Mouse (Mus musculus) embryonic stem cell, embryonic (primary cell): ENCODE data around the gene Arvcf.

Experiments used
- CTCF ChIA-PET, 4 experiments: fragments of 300-600 bp in 2 of 4; fragments of 350-600 bp in 2 of 4; sonication (Branson Sonifier 250); formaldehyde crosslinking; loops; one replicate each; lab custom pipeline; 2022; ENCODE audit warnings: inconsistent platforms in 2 of 4; lab: Charles Lee
- POLR2A ChIA-PET, 4 experiments: fragments of 300-600 bp in 2 of 4; fragments of 350-600 bp in 2 of 4; sonication (Branson Sonifier 250); formaldehyde crosslinking; loops; one replicate each; lab custom pipeline; 2022; ENCODE audit warnings: antibody characterized with exemption in 4 of 4, inconsistent platforms in 1 of 4; lab: Charles Lee

Arvcf gene

GRCm38 (mm10) chr16:18405876-18406275, 57.9 kb downstream of the Arvcf start:
- ChIA-PET POLR2A (interaction anchor here in 2 of 4 experiments (0.8 to 3.1 kb wide), 12 partner anchors 9 to 158 kb away, joined by 3 to 10 read pairs (median 5); partner anchors contain the start of genes Ranbp1 (in 1 of the 2) and Trmt2a (in 1 of the 2)), CTCF (interaction anchor here (0.5 to 2.9 kb wide), 18 partner anchors 8 to 226 kb away, joined by 3 to 19 read pairs (median 4); partner anchors contain the start of genes Arvcf (in 3 of the 4), Tango2 (in 3 of the 4) and Txnrd2 (in 1 of the 4))

GRCm38 (mm10) chr16:18406293-18406692, 58.3 kb downstream of the Arvcf start:
- ChIA-PET CTCF (interaction anchor here (0.5 to 2.9 kb wide), 21 partner anchors 9 to 225 kb away, joined by 3 to 19 read pairs (median 4); partner anchors contain the start of genes Arvcf (in 3 of the 4), Tango2 (in 3 of the 4) and Txnrd2 (in 1 of the 4)), POLR2A (interaction anchor here in 3 of 4 experiments (0.6 to 3.1 kb wide), 14 partner anchors 9 to 158 kb away, joined by 3 to 10 read pairs (median 4); partner anchors contain the start of genes Ranbp1 (in 1 of the 3) and Trmt2a (in 1 of the 3))

DNA sequence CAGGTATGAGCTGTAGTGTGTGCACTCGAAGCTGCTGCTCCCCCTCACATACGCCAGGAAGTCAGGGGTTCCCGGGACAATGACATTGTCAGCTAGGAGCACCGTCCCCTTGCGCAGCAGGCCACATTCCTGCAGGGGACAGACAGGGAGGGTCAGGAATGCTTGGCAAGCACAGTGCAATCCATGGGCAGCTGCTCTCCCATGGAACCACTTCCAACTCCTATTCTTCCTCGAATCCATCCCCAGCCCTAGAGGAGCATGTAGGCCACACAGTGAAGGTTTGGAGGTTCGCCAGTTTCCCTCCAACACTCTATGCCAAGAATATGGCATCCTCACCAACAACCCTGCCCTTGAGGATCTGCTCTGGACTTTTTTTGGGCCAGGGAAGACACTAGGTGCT, 59.9 kb downstream of the Arvcf start:
- ChIA-PET POLR2A (interaction anchor here in 3 of 4 experiments (0.7 to 1.7 kb wide), 14 partner anchors 8 to 429 kb away, joined by 3 to 7 read pairs (median 4); partner anchors contain the start of genes 2510002D24Rik (in 1 of the 3), Arvcf (in 1 of the 3), Gm28539 (in 1 of the 3) and Tango2 (in 1 of the 3)), CTCF (interaction anchor here (0.6 to 1.0 kb wide), 6 partner anchors 36 to 147 kb away, joined by 3 to 5 read pairs (median 3); partner anchors contain the start of genes Arvcf (in 1 of the 4) and Tango2 (in 1 of the 4))

GRCm38 (mm10) chr16:18409776-18410175, 61.8 kb downstream of the Arvcf start:
- POLR2A ChIA-PET, result interaction anchor here in 2 of 4 experiments (1.0 to 1.2 kb wide), 2 partner anchors 14 to 66 kb away, joined by 3 to 5 read pairs; no protein-coding TSS in a partner anchor
- CTCF ChIA-PET, result no interaction called here

GRCm38 (mm10) chr16:18410418-18410817, 62.4 kb downstream of the Arvcf start:
- CTCF ChIA-PET, result no interaction called here
- POLR2A ChIA-PET, result interaction anchor here in 3 of 4 experiments (1.0 to 1.6 kb wide), 3 partner anchors 18 to 67 kb away, joined by 3 to 4 read pairs (median 3); no protein-coding TSS in a partner anchor

- POLR2A ChIA-PET, result interaction anchor here in 2 of 4 experiments (1.1 to 1.6 kb wide), 2 partner anchors 19 kb away, joined by 3 to 4 read pairs; no protein-coding TSS in a partner anchor
- CTCF ChIA-PET, result no interaction called here
These were observed 63.2 kb downstream of the Arvcf start for GRCm38 (mm10) chr16:18411026-18411649.

DNA sequence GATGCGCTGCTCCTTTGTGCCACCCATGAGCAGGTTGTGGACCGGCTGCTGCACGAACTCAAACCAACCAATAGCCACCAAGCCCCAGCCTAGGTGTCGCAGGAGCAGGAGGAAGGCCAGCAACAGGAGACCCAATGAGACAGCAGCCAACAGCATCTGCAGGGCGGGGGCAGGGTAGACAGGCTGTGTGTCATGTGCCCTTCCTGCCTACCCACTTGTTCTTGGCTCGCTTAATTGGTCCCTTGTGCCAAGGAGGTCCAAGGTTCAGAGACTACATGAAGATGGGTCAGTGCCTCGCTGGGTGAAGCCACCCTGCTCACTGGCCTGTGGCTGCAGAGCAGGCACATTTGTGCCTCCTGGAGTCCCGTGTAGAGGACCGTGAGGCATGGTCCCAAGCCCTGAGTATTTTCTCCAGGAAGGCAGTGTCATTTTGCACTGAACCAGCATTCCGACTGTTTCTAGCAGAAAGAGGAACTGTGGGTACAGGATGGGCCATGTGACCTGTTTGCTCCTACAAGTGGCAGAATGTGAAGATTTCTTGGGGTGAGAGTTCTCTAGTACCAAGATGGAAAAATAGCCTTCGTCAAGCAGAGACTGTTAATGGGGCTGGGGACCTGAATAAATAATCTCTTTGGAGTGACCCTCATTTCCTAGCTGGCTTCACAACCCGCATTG, 64.0 kb downstream of the Arvcf start:
- ChIA-PET CTCF (no interaction called here), POLR2A (interaction anchor here in 2 of 4 experiments (0.7 to 2.3 kb wide), 7 partner anchors 12 to 577 kb away, joined by 3 to 7 read pairs (median 4); partner anchors contain the start of genes Arvcf (in 1 of the 2) and Tango2 (in 1 of the 2))

- CTCF ChIA-PET, result interaction anchor here in 2 of 4 experiments (0.6 to 1.0 kb wide), 3 partner anchors 54 to 118 kb away, joined by 3 to 5 read pairs (median 3); no protein-coding TSS in a partner anchor
- POLR2A ChIA-PET, result interaction anchor here in 3 of 4 experiments (0.6 to 2.3 kb wide), 12 partner anchors 10 to 579 kb away, joined by 3 to 7 read pairs (median 4); partner anchors contain the start of genes Arvcf (in 1 of the 3) and Tango2 (in 1 of the 3)
These were observed 65.2 kb downstream of the Arvcf start for GRCm38 (mm10) chr16:18413032-18413816.

- CTCF ChIA-PET, result interaction anchor here (0.6 to 2.0 kb wide), 10 partner anchors 9 to 272 kb away, joined by 3 to 8 read pairs (median 4); partner anchors contain the start of gene Txnrd2 (in 1 of the 4)
- POLR2A ChIA-PET, result interaction anchor here in 3 of 4 experiments (0.5 to 3.7 kb wide), 32 partner anchors 8 to 423 kb away, joined by 3 to 20 read pairs (median 4); partner anchors contain the start of genes Arvcf (in 1 of the 3), Cldn5 (in 1 of the 3), Ranbp1 (in 1 of the 3) and Tango2 (in 1 of the 3)
These were observed 68.2 kb downstream of the Arvcf start for GRCm38 (mm10) chr16:18416094-18416761.

DNA sequence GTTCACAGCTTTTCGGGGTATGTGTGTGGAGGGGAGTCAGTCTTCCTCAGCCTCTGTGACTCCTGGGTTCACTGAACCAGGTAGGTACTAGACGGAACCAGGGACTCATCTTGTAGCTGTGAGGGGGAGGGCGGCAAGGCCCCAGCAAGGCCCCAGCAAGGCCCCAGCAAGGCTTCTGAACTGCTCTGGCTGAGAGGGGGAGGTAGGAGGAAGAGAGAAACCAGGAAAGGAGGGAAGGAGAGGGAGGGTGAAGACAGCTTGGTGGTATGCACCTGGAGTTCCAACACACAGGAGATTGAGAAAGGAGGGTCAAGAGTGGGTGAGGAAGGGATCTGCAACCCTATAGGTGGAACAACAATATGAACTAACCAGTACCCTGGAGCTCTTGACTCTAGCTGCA, 68.9 kb downstream of the Arvcf start:
- CTCF ChIA-PET, result interaction anchor here in 2 of 4 experiments (0.8 to 2.0 kb wide), 9 partner anchors 9 to 72 kb away, joined by 3 to 8 read pairs (median 3); partner anchors contain the start of gene Txnrd2 (in 1 of the 2)
- POLR2A ChIA-PET, result interaction anchor here in 3 of 4 experiments (0.5 to 3.7 kb wide), 33 partner anchors 9 to 1489 kb away, joined by 3 to 20 read pairs (median 4); partner anchors contain the start of genes Arvcf (in 1 of the 3), Cldn5 (in 1 of the 3), Ranbp1 (in 1 of the 3) and Tango2 (in 1 of the 3)

DNA sequence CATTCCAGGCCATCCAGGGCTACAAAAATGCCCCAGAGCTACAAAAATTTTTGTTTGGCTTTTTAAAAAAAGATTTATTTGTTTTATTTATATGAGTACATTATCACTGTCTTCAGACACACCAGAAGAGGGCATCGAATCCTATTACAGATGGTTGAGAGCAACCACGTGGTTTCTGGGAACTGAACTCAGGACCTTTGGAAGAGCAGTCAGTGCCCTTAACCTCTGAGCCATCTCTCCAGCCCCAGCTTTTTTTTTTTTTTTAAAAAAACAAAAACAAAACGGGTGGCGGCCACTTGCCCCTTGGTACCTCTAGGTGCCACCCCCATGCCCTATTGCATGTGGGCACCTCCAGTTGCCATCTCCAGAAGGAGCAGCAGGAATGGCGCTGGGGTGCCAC, 69.5 kb downstream of the Arvcf start:
- POLR2A ChIA-PET, result interaction anchor here in 2 of 4 experiments (0.6 to 3.7 kb wide), 16 partner anchors 8 to 1489 kb away, joined by 3 to 20 read pairs (median 4); partner anchors contain the start of genes Ranbp1 (in 1 of the 2), Trmt2a (in 1 of the 2) and Txnrd2 (in 1 of the 2)
- CTCF ChIA-PET, result interaction anchor here in 2 of 4 experiments (1.0 to 2.0 kb wide), 4 partner anchors 11 to 73 kb away, joined by 3 to 8 read pairs (median 4); no protein-coding TSS in a partner anchor

DNA sequence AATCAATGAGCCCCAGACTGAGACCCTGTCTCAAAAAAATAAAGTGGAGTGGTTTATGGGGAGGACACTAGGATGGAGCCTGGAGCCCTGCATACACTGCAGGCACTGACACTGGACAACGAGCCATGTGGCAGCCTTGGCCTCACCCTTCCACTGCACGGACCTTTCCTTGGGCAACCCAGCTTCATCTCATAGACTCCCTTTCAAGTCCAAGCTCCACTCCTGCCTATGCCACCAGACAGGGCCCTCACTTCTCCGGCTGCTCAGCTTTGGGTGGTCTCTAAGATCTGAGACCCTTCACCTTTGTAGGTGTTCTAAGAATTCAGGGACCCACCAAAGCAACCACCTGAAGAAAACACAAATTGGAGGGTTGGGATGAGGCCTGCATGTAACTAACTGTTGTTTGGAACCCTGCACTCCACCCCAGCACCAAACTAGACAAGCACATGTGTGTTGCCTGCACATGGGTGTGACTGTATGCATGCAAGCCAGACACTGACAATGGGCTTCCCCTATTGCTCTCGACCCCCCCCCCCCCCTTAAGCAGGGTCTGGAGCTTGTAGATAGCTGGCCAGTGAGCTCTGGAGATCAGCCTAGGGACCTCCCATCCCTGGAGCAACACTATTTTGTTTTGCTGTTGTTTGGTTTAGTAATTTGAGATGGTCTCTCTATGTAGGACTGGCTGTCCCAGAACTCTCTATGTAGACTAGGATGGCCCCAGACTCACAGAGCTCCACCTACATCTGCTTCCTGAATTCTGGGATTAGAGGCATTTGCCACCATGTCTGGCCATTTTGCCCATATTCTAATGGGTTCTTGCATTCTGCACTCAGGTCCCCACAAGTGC, 71.0 kb downstream of the Arvcf start:
- POLR2A ChIA-PET, result interaction anchor here in 3 of 4 experiments (0.5 to 1.4 kb wide), 11 partner anchors 15 to 336 kb away, joined by 3 to 6 read pairs (median 3); no protein-coding TSS in a partner anchor
- CTCF ChIA-PET, result interaction anchor here (0.5 to 1.4 kb wide), 13 partner anchors 13 to 1506 kb away, joined by 3 to 9 read pairs (median 3); partner anchors contain the start of genes Arvcf (in 1 of the 4) and Tango2 (in 1 of the 4)

GRCm38 (mm10) chr16:18419603-18420026, 71.6 kb downstream of the Arvcf start:
- ChIA-PET POLR2A (interaction anchor here in 2 of 4 experiments (0.5 to 1.4 kb wide), 7 partner anchors 26 to 336 kb away, joined by 3 to 4 read pairs (median 3); no protein-coding TSS in a partner anchor), CTCF (interaction anchor here (0.5 to 1.4 kb wide), 12 partner anchors 13 to 1506 kb away, joined by 3 to 9 read pairs (median 3); no protein-coding TSS in a partner anchor)

DNA sequence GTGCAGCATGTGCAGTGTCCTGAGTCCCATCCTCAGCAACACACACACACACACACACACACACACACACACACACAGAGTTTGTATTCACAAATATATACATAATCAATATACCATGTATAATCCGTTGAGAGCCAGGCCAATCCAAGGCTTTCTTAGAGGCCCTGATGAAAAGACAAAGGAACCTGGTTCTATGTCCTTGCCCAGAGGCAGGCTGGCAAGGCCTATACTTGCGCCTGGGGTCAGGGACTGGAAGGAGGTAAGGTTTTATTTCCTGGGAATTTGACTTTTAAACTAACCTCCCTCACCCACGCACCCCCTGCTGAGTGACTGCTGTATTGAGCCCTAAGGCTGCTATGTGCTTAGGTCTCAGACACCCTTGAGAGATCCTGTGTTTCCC, 72.6 kb downstream of the Arvcf start:
- ChIA-PET CTCF (no interaction called here), POLR2A (interaction anchor here in 2 of 4 experiments (0.6 to 0.7 kb wide), 2 partner anchors 15 to 93 kb away, joined by 3 read pairs; no protein-coding TSS in a partner anchor)
